33 mouse cellular contexts compared by ENCODE assay signal in the genomic region with DNA sequence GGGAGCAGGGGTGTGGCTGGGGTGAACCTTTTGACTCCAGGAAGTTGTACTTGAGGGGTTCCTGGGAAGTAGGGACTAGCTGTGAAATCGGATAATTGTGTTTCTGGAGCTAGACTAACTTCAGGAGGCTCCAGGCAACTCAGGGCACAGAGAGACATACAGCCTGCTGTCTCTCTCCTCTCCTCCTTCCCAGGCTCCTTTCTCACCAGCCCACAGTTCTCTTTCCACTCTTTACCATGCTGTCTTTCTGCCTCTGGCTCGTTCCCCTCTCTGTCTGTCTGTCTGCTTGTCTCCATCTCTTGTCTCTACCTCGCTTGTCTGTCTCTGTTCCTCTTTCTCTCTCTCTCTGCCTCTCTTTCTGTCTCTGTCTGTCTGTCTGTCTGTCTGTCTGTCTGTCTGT.
"Had no signal": no experiment of that assay in that cellular context is flagged by ENCODE, and none has a peak within 500 bp of the region (broad histone marks: within the 10 kb centered on the region; RNA-seq: fewer than 3 reads in every experiment).

No protein-coding gene starts in this region.

- ATAC-seq: hindbrain, embryonic 16.5 days; hindbrain, postnatal 0 days; inflammation-experienced regulatory T-cells, adult 6 months; intestine, embryonic 15.5 days; intestine, embryonic 16.5 days; intestine, postnatal 0 days had no signal

- H3K27ac ChIP-seq: heart, embryonic 13.5 days; heart, embryonic 15.5 days; hindbrain, embryonic 10.5 days; hindbrain, embryonic 12.5 days; hindbrain, embryonic 13.5 days; hindbrain, embryonic 14.5 days; hindbrain, embryonic 15.5 days; hindbrain, postnatal 0 days; intestine, embryonic 15.5 days; kidney, embryonic 15.5 days; kidney, postnatal 0 days had no signal

- H3K4me1 ChIP-seq: heart, embryonic 12.5 days; heart, embryonic 13.5 days; heart, embryonic 15.5 days; hindbrain, embryonic 12.5 days; hindbrain, embryonic 13.5 days; hindbrain, embryonic 15.5 days; intestine, embryonic 15.5 days; kidney, embryonic 15.5 days had no signal

- DNase-seq: heart, postnatal 10 days; heart, postnatal 14 days; heart, postnatal 36 days; heart, postnatal 4 days; kidney, adult 11 months; kidney, adult 18-20 months; kidney, adult 2 months; kidney, adult 8-10 months; kidney, adult 9 months; kidney, postnatal 10 days; kidney, postnatal 14 days; kidney, postnatal 25 days; kidney, postnatal 36 days; kidney, postnatal 4 days; layer of hippocampus, adult 9-11 months; layer of hippocampus, postnatal 36 days had no signal

- H3K4me3 ChIP-seq: heart, embryonic 12.5 days; heart, embryonic 13.5 days; heart, embryonic 15.5 days; hindbrain, embryonic 10.5 days; hindbrain, embryonic 12.5 days; hindbrain, embryonic 13.5 days; hindbrain, embryonic 15.5 days; intestine, embryonic 15.5 days; kidney, embryonic 15.5 days; layer of hippocampus, adult 2 months had no signal
